Mouse (Mus musculus) left cerebral cortex, adult 11 months (tissue): Measurements from ENCODE around the gene Aldh3b2.
"Not testable (repeated sequence)": the region's sequence is repeated elsewhere in the genome, so short reads cannot be mapped to it uniquely, and the experiment has no call there.

ENCODE experiments used
- DNase-seq: peaks from one replicate; pipeline ENCODE4 v3.0.0; 2022; ENCODE audit warnings: low spot score

The Aldh3b2 gene

GRCm38 (mm10) chr19:3947813-3948212, 24.3 kb upstream of the Aldh3b2 start:
- DNase-seq = no peak

DNA sequence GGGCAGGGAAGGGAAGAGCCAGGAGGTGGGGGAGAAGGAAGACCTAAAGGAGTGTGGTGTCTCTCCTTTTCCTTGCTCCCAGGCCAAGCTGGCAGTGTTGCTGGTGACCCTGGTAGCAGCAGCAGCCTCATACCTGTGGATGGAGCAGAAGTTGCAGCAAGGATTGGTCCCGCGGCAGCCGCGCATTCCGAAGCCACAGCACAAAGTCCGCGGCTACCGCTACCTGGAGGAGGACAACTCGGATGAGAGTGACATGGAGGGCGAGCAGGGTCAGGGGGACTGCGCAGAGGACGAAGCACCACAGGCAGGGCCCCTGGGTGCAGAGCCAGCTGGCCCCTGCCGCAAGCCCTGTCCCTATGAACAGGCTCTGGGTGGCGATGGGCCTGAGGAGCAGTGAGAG, 23.6 kb upstream of the Aldh3b2 start:
- DNase-seq = no peak

- DNase-seq = no peak
These were observed 21.8 kb upstream of the Aldh3b2 start for GRCm38 (mm10) chr19:3950331-3950730.

GRCm38 (mm10) chr19:3951461-3951860, 20.7 kb upstream of the Aldh3b2 start:
- DNase-seq = no peak

DNA sequence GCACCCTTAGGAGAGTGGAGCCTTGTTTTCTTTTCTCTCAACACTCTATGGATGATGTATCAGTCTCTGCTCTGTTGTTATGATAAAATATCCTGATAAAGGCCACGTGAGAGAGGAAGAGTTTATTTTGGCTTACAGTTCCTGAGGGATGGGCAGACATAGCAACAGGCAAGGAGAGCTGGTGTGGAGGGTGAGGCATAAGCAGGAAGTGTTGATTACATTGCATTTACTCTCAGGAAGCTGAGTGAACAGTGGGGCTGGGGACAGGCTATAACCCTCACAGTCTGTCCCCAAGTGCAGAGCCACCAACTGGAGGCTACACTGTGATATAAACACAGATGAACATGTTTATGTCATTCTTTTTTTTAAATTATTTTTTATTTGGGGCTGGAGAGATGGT, 20.0 kb upstream of the Aldh3b2 start:
- DNase-seq = no peak

DNA sequence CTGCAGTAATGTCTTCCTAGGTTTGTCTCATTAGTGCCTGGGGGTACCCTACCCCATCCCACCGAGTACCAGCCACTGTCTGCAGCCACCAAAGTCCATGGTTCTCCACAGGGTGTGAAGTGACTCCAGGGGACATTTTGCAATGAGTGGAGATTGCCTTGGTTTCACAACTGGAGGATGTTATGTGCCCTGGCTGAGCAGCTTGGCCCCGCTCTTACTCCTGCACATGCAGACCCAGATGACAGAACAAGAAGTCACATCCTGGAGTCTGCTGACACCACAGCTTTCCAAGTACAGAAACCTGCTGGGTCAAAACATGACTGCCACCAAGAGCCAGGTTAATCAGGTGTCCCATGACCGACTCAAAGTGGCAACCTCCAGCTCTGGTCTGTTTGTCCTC, 17.1 kb upstream of the Aldh3b2 start:
- no peak for DNase-seq

DNA sequence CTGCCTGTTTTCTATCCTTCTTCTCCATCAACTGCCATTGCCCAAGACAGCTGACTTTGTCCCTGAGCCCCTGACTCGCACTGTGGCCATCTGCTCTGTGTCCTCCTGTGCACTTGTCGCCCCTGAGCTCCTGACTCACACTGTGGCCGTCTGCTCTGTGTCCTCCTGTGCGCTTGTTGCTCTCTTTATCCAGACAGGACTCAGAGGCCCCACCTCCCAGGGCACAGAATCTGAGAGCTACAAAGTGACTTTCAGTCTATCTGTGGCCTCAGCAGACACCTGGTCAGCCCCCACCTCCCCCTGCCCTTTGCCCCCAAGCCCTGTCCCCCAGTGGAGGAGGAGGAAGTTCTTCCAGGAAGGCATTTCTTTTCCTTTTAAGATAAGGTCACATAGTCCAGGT, 16.3 kb upstream of the Aldh3b2 start:
- no peak for DNase-seq

DNA sequence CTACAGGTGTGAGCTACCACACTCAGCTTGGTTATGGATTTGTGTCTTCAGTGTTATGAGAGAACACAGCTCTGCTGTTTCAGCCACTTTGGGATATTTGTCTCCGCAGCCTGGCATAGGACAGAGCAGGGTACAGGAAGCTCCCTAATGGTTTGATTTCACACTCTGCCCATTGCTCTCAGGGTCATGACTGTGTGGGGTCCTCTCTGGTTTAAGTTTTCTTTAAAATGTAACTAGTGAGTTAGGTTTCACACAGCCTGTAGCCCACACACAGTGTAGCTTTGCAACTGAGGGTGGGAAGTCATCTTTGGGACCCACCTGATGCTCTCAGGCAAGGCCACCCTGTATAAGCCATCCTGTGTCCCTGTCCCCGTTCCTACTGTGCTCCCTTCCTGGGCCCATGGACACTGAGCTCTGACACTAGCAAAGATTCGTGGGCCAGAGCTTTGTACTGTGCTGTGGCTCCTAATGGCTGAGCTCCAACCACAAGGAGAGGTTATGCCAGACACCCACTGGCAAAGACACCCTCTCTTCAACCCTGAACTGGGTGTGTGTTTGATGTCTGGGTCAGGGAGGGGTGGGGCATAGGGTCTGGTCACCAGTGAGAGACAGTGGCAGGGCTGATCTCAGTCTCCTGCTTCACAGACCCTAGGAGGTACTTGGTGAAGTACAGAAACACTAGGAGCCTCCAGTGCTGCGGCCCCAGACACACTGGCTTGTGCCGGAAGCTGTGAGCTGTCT, 14.7 kb upstream of the Aldh3b2 start:
- DNase-seq = not testable (repeated sequence)

- DNase-seq = no peak
These were observed 13.7 kb upstream of the Aldh3b2 start, which contains the start of gene Aldh3b3 for GRCm38 (mm10) chr19:3958470-3958869. TSS of gene Aldh3b3 (plus strand) at chr19:3958645.

DNA sequence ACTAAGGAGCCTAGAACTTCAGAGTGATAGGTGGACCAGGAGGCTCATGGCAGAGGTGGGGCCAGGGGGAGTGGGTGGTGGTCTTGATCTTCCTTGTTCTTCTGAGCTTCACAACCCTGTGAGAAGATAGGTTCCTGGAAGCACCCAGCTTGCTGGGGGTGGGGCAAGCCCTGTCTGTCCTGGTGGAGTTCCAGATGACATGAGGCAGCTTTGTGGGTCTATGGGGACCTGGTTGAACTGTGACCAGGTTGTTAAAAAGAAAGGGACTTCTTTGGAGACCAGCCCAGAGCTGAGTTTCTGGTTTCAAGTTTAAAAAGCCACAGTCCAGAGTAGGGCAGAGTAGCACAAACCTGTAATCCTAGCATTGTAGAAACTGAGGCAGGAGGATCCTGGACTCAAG, 13.1 kb upstream of the Aldh3b2 start:
- no peak for DNase-seq

DNA sequence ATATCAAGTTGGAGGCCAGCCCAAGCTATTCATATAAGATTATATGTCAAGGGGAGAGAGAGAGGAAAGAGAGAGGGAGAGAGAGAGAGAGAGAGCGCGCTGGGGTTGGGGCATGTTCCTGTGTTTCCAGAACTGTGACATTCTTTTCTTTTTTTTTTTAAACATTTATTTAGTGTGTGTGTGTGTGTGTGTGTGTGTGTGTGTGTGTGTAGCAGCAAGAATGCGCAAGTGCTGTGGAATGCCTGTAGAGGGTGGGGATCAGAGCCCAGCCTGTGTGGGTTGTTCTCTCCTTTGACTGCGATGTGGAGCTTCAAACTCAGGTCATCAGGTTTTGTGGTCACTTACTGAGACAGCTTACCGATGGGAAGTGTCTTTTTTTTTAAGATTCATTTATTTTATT, 11.9 kb upstream of the Aldh3b2 start:
- no peak for DNase-seq

DNA sequence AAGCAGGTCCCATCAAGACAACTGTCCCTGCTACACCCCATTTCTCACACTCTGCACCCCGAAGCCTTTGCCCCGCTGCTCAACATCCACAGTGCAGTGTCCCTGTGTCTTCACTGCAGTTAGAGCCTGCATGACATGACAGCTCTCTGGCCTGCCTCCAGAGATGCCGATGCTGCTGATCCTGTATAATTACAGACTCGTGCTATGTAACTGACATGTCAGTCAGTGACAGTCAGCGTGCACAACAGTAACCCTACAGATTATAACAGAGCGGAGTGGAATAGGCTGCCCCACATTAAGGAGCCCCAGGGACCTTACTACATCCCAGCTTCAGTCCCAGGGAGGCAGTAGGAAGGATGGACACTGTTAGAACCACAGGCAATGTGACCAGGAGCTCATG, 10.3 kb upstream of the Aldh3b2 start:
- not testable (repeated sequence) for DNase-seq

DNA sequence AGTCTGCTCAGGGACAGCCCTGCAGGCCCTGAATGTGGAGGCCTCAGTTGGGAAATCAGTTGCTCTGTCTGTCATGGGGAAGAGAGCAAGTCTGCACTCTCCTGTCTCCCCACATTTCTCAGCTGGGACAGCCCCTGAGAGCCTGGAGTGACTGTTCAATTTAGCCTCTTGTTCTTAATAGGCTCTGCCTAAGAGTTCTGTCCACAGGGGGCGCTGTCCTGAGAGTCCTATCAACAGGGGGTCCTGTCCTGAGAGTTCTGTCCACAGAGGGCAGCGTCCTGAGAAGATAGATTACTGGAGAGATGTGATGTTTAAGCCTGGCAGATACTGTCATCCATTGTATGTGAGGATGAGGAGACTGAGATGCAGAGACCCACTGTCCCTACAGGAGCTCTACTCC, 9.7 kb upstream of the Aldh3b2 start:
- DNase-seq = no peak

- DNase-seq = no peak
These were observed 8.1 kb upstream of the Aldh3b2 start for GRCm38 (mm10) chr19:3964030-3964429.

GRCm38 (mm10) chr19:3966330-3967075, 5.6 kb upstream of the Aldh3b2 start:
- DNase-seq = no peak

DNA sequence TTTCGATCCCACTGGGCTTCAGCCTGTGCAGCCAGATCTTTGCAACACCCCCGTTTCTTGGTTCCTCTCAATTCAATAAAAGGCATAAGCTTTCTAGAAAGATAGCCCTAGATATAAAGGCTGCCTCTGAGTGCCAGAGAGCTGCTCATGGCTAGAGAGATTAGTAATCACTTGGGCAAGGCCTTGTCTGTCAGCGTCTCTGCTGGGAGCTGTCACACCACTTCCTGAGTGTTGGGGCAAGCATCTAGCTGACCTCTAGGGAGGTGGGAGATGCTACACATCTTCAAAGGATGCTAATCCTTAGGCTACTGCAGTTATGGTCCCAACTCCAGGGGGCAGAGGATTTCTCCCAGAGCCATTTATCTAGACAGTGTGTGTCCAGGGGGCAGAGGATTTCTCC, 4.9 kb upstream of the Aldh3b2 start:
- no peak for DNase-seq

- DNase-seq = not testable (repeated sequence)
These were observed 2.5 kb downstream of the Aldh3b2 start for GRCm38 (mm10) chr19:3974608-3975007.

DNA sequence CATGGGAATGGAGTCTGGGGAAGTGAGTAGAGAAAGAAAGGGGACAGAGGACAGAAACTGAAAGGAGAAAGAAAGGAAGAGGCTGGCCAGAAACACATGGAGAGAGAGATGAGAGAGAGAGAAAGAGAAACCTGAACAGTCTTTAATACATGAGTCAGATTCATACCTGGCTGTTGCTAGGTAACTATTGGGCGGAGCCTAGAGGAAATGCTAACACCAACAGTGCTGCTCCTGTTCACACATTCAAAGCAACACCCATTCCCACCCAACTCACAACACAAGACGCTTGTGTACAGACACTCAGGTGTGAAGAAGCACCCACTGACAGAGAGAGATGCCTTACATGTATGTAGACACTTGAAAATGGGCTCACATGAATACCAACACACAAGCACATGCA, 3.7 kb downstream of the Aldh3b2 start:
- no peak for DNase-seq

DNA sequence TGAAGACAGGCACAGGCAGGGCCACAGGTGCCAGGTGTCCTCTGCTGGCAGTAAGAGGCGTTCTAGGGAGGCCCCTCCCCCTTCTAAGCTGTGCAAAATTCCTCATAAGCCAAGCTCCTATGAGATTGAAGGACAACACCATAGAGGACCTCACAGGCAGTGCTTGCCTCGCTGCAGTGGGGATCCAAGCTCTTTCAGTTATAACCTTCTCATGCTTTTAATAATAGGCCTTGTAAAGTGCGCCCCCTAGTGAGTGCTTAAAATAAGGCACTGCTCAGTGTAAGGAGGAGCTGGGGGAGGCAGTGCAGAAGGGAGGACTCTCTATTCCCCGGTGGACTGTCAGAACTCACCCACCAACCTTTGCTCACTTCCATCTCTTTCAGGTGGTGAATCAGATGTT, 8.2 kb downstream of the Aldh3b2 start:
- DNase-seq = peak; percentile 70

- DNase-seq = no peak
These were observed 8.8 kb downstream of the Aldh3b2 start for GRCm38 (mm10) chr19:3980917-3981316.

DNA sequence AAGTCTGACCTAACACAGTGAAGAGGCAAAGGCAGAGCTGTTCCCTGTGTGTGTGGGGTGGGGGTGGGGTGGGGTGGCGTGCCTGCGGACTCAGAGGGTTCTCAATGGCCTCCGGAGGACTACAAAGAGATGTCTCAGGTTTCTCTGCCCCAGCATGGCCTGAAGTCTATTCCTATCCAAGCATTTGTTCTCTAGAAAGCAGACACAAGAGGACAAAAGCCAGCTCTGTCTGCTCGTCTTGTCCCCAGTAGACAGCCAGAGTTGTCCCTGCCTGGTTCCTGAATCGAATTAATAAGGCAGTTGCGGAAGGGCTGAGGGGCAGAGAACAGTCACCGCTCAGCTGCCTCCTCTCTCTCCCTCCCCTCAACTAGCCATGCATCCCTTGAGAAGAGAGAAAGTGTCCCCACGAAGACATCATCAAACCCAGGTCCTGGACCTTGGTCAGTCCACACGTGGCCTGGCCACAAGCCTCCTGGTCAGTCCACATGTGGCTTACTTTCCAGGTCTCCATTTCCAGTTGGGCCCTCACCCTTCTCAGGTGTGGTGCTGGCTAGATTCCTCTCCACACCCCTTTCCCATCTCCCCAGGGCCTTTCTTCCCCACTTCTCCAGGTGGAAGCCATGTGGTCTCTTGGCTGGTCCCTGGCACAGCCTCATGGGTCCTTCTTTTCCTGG, 11.5 kb downstream of the Aldh3b2 start:
- DNase-seq = no peak

- DNase-seq = no peak
These were observed 13.1 kb downstream of the Aldh3b2 start for GRCm38 (mm10) chr19:3985261-3985681.

DNA sequence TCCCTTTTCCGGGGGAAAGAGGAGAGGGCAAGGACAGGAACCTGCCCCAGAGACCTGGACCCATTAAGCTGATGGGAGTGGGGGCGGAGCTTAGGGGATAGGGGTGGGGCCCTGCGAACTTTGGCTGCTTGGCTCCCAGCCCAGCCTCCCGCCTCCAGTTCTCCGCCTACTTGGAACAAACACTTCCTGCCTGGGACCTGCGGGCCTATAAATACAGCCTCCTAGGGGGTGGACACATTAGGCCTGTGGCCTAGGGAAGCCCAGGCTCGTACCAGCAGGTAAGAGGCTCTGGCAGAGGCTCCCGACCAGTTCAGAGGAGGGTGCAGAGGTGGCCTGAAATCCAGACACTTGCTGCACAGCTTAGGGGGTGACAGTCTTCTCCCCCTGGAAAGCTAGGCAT, 14.2 kb downstream of the Aldh3b2 start, which contains the start of gene Acy3:
Acy3 (plus strand) TSS at position 237 of the 400 bp plus-strand sequence.
- DNase-seq = no peak
